Mouse (Mus musculus) G1E (cell line): Measurements from ENCODE around the gene Alkbh4. TPM values are rescaled to one million over a fixed set of nuclear protein-coding genes. Genes with fewer than 3 reads are reported as not detected.

ENCODE experiments used
- ATAC-seq: 2 replicates; pipeline ENCODE4 v1.8.0; 2016; ENCODE audit warnings: mild to moderate bottlenecking; ENCODE audit not compliant: insufficient number of reproducible peaks, poor library complexity, low FRiP score, severe bottlenecking; ENCODE audit errors: extremely low read depth
- DNase-seq: peaks from one replicate; pipeline ENCODE4 v3.0.0; 2012; ENCODE audit warnings: low spot score
- H3K27me3 ChIP-seq: 2 replicates; pipeline ENCODE4 v1.6.1; 2012; ENCODE audit warnings: mild to moderate bottlenecking, low read length, inconsistent platforms; ENCODE audit not compliant: insufficient read depth
- H3K36me3 ChIP-seq: replicated peaks from 2 replicates; pipeline ENCODE3; 2012; ENCODE audit warnings: mild to moderate bottlenecking, inconsistent platforms
- H3K4me1 ChIP-seq: 2 replicates; pipeline ENCODE4 v1.6.1; 2012; ENCODE audit warnings: low read depth, low read length, inconsistent platforms, mixed read lengths; ENCODE audit not compliant: insufficient read depth
- H3K4me3 ChIP-seq: 2 replicates; pipeline ENCODE4 v1.5.1; 2012; ENCODE audit warnings: low read depth, mild to moderate bottlenecking, inconsistent platforms, low read length, moderate library complexity, mixed read lengths
- H3K9me3 ChIP-seq: replicated peaks from 2 replicates; pipeline ENCODE4 v1.6.1; 2012; ENCODE audit warnings: inconsistent platforms
- CTCF ChIP-seq: IDR thresholded peaks from 2 replicates; pipeline ENCODE4 v1.5.1; 2012; ENCODE audit warnings: low read depth, low read length, inconsistent platforms, mixed read lengths
- GATA1 ChIP-seq: IDR thresholded peaks from 2 replicates; pipeline ENCODE4 v1.6.1; 2012; ENCODE audit warnings: borderline replicate concordance, low read length, inconsistent platforms, mixed read lengths
- GATA2 ChIP-seq: IDR thresholded peaks from 2 replicates; pipeline ENCODE4 v1.6.1; 2012; ENCODE audit warnings: low read depth, low read length, inconsistent platforms, borderline replicate concordance
- POLR2AphosphoS5 ChIP-seq: IDR thresholded peaks from 2 replicates; pipeline ENCODE4 v1.6.1; 2012; ENCODE audit warnings: low read depth, low read length, inconsistent platforms; ENCODE audit not compliant: insufficient replicate concordance
- TAL1 ChIP-seq: conservative IDR thresholded peaks from 2 replicates; pipeline ENCODE4 v1.6.1; 2012; ENCODE audit warnings: low read depth, low read length, inconsistent platforms, mixed read lengths
- polyA plus RNA-seq: library from polyadenylated mRNA; stranded (reverse); fragments of >175 nt; gene quantifications from 2 replicates; pipeline ENCODE4 v1.2.3, GENCODE M21; 2012
- total RNA-seq, 2 experiments: library from RNA; stranded (forward) in 1 of 2; stranded (reverse) in 1 of 2; fragments of 200-1000 nt in 1 of 2; fragments of >200 nt in 1 of 2; fragmentation: Nextera tagmentation in 1 of 2; gene quantifications; 2 replicates each; pipeline ENCODE4 v1.2.3; 2014 to 2017

Alkbh4 gene
- total and polyA plus RNA-seq, 3 experiments = 12.4 to 36.8 (median 24.5) TPM

DNA sequence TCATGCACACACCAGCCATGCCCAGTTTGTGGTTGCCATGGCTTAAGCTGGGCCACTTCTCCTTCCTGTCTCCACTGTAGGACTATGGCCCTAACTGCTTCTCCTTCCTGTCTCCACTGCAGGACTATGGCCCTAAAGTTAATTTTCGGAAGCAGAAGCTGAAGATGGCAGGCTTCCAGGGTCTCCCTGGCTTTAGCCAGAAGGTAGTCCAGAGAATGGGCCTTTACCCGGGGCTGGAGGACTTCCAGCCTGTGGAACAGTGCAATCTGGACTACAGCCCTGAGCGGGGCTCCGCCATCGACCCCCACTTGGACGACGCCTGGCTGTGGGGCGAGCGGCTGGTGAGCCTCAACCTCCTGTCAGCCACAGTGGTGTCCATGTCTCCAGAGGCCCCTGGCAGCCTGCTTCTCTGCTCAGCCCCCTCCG, 4.1 kb downstream of the Alkbh4 start:
- H3K4me1 ChIP-seq = peaks cover 64% of the 10 kb centered on the region
- DNase-seq (no peak), ATAC-seq (no peak)
- 0 out of 2 replicates have a peak, but pooled peaks cover 4% of the 10 kb centered on the region for H3K9me3 ChIP-seq
- H3K36me3 ChIP-seq = peaks cover 54% of the 10 kb centered on the region
- no peaks in the 10 kb centered on the region for H3K27me3 ChIP-seq
- TF ChIP-seq TAL1 (no peak), POLR2AphosphoS5 (no peak), GATA1 (no peak)
- no peak overlapping the region for H3K4me3 ChIP-seq

DNA sequence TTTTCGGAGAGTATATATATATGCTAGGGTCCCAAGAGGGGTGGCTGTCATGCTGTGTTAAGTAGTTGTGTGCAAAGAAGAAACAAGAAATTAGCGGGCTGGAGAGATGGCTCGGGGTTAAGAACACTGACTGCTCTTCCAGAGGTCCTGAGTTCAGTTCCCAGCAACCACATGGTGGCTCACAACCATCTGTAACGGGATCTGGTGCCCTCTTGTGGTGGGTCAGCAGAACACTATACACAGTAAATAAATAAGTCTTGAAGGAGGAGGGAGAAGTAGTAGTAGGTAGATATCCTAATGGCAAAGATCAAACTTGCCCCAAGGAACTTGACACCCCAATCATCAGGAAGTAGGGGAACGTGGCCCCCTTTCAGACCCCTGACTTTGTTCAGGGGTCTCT, 6.8 kb downstream of the Alkbh4 start:
- TF ChIP-seq GATA2 = no peak
- no peak for TF ChIP-seq TAL1
- no peak for TF ChIP-seq GATA1
- no peak for TF ChIP-seq CTCF
- TF ChIP-seq POLR2AphosphoS5 = no peak
- H3K36me3 ChIP-seq = peaks cover 56% of the 10 kb centered on the region
- H3K4me3 ChIP-seq = no peak overlapping the region
- ATAC-seq (no peak), DNase-seq (no peak)
- 0 out of 2 replicates have a peak, but pooled peaks cover 4% of the 10 kb centered on the region for H3K9me3 ChIP-seq
- H3K27me3 ChIP-seq = no peaks in the 10 kb centered on the region
- peaks cover 72% of the 10 kb centered on the region for H3K4me1 ChIP-seq

DNA sequence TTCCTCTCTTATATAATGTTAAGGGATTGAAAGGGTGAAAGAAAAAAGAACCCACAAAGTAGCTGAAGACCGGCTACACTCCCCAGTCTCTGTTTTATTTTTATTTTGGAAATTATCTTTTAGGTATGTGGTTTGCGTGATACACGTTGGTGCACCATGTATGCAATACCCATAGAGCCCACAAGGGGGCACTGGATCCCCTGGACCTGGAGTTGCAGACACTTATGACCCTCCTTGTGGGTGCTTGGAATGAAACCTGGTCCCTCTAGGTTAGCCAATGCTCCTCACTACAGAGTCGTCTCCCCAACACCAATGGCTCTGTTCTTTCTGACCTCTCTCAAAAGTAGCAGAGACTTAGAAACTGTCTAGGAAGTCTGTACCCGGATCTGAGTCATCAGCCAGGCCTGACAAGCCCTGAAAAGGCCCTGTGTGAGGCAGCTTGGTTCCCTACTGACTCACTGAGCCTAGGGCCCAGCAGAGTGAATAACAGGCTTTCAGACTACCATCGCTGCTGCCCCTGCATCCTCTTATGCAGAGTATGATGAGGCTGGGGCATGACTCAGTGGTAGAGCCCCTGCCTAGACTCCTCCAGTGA, 7.3 kb downstream of the Alkbh4 start:
- Histone ChIP-seq H3K27me3 (no peaks in the 10 kb centered on the region), H3K36me3 (peaks cover 54% of the 10 kb centered on the region), H3K4me3 (no peak overlapping the region), H3K4me1 (peaks cover 72% of the 10 kb centered on the region), H3K9me3 (0 out of 2 replicates have a peak, but pooled peaks cover 4% of the 10 kb centered on the region)
- no peak for TF ChIP-seq TAL1
- TF ChIP-seq GATA2 = no peak
- no peak for TF ChIP-seq POLR2AphosphoS5
- peak; percentile 43; the same call in 1 of the 2 replicates for TF ChIP-seq CTCF
- DNase-seq (no peak), ATAC-seq (no peak)

DNA sequence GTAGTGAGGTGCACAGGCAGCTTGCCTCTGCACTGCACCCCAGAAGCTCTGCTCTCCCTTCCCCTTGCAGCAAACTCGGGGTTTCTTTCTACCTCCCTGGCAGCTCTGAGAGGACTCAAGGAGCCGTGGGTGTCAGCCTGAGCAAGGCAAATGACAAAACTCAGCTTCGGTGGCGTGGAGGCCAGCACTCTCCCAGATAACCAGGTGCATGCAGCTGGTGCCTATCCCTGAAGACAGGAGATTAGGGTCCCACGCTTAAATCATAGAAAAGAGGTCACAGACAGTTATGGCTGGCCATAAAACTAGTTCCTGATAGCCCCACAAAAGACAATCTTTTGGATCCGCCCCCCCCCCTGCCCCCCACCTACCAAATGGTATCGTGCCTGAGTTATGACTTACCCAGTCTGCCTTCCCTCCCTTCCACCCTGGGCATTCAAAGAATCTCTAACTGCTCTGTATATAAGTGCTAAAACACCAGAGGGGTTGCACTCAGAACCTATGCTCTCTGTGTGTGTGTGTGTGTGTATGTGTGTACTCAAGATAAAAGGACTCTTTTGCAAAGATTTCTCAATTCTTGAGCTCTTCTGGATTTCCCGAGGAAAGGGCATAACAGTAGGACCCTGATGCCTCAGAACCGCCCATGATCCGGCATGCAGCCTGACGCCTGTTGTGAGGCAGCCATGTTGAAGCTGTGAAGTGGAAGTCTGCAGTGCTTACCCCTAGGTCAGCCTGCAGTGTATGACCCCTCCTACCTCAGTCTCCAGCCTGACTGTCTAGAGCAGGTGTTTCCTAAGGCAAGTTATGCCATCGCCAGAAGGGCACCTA, 8.9 kb downstream of the Alkbh4 start:
- H3K27me3 ChIP-seq = no peaks in the 10 kb centered on the region
- ATAC-seq (no peak), DNase-seq (no peak)
- H3K4me1 ChIP-seq = peaks cover 69% of the 10 kb centered on the region
- no peak for TF ChIP-seq CTCF
- TF ChIP-seq TAL1 = peak; percentile 34; the same call in 1 of the 2 replicates
- peaks cover 38% of the 10 kb centered on the region for H3K36me3 ChIP-seq
- 0 out of 2 replicates have a peak, but pooled peaks cover 4% of the 10 kb centered on the region for H3K9me3 ChIP-seq
- peak overlapping the region; percentile 43; the same call in 1 of the 2 replicates for H3K4me3 ChIP-seq

DNA sequence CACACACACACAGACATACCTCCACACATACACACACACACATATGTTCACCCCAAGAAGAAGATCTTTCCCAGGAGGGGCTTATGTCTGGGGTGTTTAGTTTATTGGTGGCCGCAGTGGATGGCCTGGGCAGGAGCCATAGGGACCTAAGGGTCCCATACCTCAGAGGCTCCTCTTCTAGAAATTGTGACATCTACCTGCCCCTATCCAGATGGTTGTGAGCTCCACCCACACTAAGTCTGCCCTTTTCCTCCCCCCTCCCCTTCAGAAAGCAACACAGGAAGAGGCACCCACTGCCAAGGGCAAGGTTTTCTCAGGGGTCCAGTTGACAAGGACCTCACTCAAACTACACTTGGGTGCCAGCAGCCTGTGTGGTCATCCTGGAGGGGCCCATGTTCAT, 11.0 kb downstream of the Alkbh4 start:
- H3K9me3 ChIP-seq = 0 out of 2 replicates have a peak, but pooled peaks cover 7% of the 10 kb centered on the region
- peaks cover 72% of the 10 kb centered on the region for H3K4me1 ChIP-seq
- ATAC-seq = no peak
- H3K27me3 ChIP-seq = no peaks in the 10 kb centered on the region
- TF ChIP-seq POLR2AphosphoS5 = no peak
- no peak for TF ChIP-seq GATA2
- TF ChIP-seq TAL1 = no peak
- TF ChIP-seq CTCF = no peak
- no peak for TF ChIP-seq GATA1
- H3K4me3 ChIP-seq = no peak overlapping the region; the same call in 1 of the 2 replicates
- peaks cover 27% of the 10 kb centered on the region for H3K36me3 ChIP-seq
- DNase-seq = peak; percentile 18

DNA sequence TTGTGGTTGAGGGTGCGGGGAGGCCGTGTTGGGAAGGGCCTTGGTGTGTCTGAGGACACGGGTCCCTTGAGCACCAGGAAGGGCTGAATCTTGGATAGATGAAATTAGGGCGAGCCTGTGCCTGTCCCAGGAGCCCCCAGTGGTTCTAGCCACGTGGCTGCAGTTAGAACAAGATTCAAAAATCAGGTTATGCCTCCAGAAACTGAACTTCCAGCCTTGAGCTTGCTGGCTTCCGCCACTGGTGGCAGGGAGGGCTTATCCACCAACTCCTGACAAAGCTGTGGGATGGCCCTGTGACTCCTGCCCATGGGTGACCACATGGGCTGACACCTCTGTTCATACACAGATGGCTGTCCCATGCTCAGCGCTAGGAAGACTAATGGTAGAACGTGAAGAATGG, 11.8 kb downstream of the Alkbh4 start:
- ATAC-seq = no peak
- H3K4me3 ChIP-seq = peak overlapping the region; percentile 27; the same call in 1 of the 2 replicates
- TF ChIP-seq GATA1 (no peak), TAL1 (no peak), GATA2 (no peak), CTCF (no peak), POLR2AphosphoS5 (no peak)

More for the DNA sequence above, 11.8 kb downstream of the Alkbh4 start:
- no peaks in the 10 kb centered on the region for H3K27me3 ChIP-seq
- 0 out of 2 replicates have a peak, but pooled peaks cover 7% of the 10 kb centered on the region for H3K9me3 ChIP-seq
- H3K36me3 ChIP-seq = peaks cover 27% of the 10 kb centered on the region
- peaks cover 76% of the 10 kb centered on the region for H3K4me1 ChIP-seq
- DNase-seq = no peak
